Mouse (Mus musculus) liver, embryonic 14.5 days (tissue): ENCODE results near the gene Ndufs7. TPM values are rescaled to one million over a fixed set of nuclear protein-coding genes. Genes with fewer than 3 reads are reported as not detected.

Experiments
- ATAC-seq: fragments of 200-750 bp; cut with Nextera tagmentation; 2 replicates; pipeline ENCODE4 v1.8.0; 2017; ENCODE audit warnings: moderate number of reproducible peaks, mild to moderate bottlenecking, moderate library complexity; ENCODE audit not compliant: insufficient read depth
- DNase-seq, 3 experiments: peaks; one replicate each; pipeline ENCODE4 v3.0.0-alpha.2; 2012 to 2013; ENCODE audit warnings: low read depth in 3 of 3, low spot score in 3 of 3
- H3K27ac ChIP-seq: fragments of 300-500 bp; sonication (generic); 2 replicates; pipeline ENCODE4 v1.5.1; 2014; ENCODE audit warnings: moderate library complexity, mild to moderate bottlenecking, control low read depth, inconsistent platforms
- H3K27me3 ChIP-seq: fragments of 300-500 bp; sonication (generic); 2 replicates; pipeline ENCODE4 v1.6.1; 2014; ENCODE audit warnings: mild to moderate bottlenecking, low read length, moderate library complexity; ENCODE audit not compliant: control insufficient read depth, insufficient read depth
- H3K36me3 ChIP-seq: fragments of 300-500 bp; sonication (generic); replicated peaks from 2 replicates; pipeline ENCODE4 v1.6.1; 2014; ENCODE audit warnings: low read depth; ENCODE audit not compliant: control insufficient read depth, insufficient read depth
- H3K4me1 ChIP-seq, 2 experiments: fragments of 200-500 bp in 1 of 2; fragments of 300-500 bp in 1 of 2; sonication (generic) in 1 of 2; replicated peaks; 2 replicates each; pipeline ENCODE4 v1.6.1; 2012 to 2014; ENCODE audit warnings: antibody characterized with exemption in 1 of 2, inconsistent platforms in 1 of 2, low read length in 1 of 2; ENCODE audit not compliant: control insufficient read depth in 2 of 2, insufficient read depth in 2 of 2
- H3K4me2 ChIP-seq: fragments of 300-500 bp; sonication (generic); 2 replicates; pipeline ENCODE4 v1.6.1; 2014; ENCODE audit warnings: low read depth, mild to moderate bottlenecking, control low read depth, moderate library complexity
- H3K4me3 ChIP-seq, 2 experiments: fragments of 200-500 bp in 1 of 2; fragments of 300-500 bp in 1 of 2; sonication (generic) in 1 of 2; 2 replicates each; pipeline ENCODE4 v1.5.1; 2012 to 2014; ENCODE audit warnings: low read depth in 2 of 2, low read length in 2 of 2, mild to moderate bottlenecking in 2 of 2, control low read depth in 1 of 2, inconsistent platforms in 1 of 2, moderate library complexity in 1 of 2; ENCODE audit not compliant: insufficient read depth in 1 of 2
- H3K9ac ChIP-seq: fragments of 300-500 bp; sonication (generic); replicated peaks from 2 replicates; pipeline ENCODE4 v1.6.1; 2014; ENCODE audit warnings: mild to moderate bottlenecking, control low read depth, moderate library complexity
- H3K9me3 ChIP-seq: fragments of 300-500 bp; sonication (generic); 2 replicates; pipeline ENCODE4 v1.6.1; 2016; ENCODE audit warnings: low read length, mixed read lengths; ENCODE audit not compliant: control insufficient read depth
- CTCF ChIP-seq: IDR thresholded peaks from 2 replicates; pipeline ENCODE4 v1.5.1; 2016; ENCODE audit warnings: antibody characterized with exemption, low read depth, control low read depth
- EP300 ChIP-seq: IDR thresholded peaks from 2 replicates; pipeline ENCODE4 v1.6.1; 2016; ENCODE audit warnings: antibody characterized with exemption, low read depth
- WGBS: fragments of 180-500 bp; shearing (Covaris S2); extraction: QIAGEN DNeasy Blood & Tissue Kit; methylation state at CpG from one replicate; pipeline ENCODE4 v1.1.7; 2014; ENCODE audit not compliant: insufficient replicate concordance; 5-methylcytosine and 5-hydroxymethylcytosine counted together
- polyA plus RNA-seq, 2 experiments: library from polyadenylated mRNA; depleted of rRNA in 1 of 2; stranded (reverse) in 1 of 2; unstranded in 1 of 2; fragments of >200 nt; fragmentation: Nextera tagmentation in 1 of 2; extraction: Ambion mirVana in 1 of 2; gene quantifications; 2 replicates each; pipeline versions ENCODE4 v1.2.1 to v1.2.3; 2012 to 2014

Ndufs7 gene
- polyA plus RNA-seq, 2 experiments, result 189 to 272 TPM

- H3K4me2 ChIP-seq, result no peak overlapping the region
- H3K9me3 ChIP-seq, result no peaks in the 10 kb centered on the region
- no peak overlapping the region for H3K4me3 ChIP-seq
- peaks cover 26% of the 10 kb centered on the region for H3K36me3 ChIP-seq
- H3K4me1 ChIP-seq, result peaks cover 5 to 8% of the 10 kb centered on the region in 2 experiments; a peak in 3 of 4 replicates
- DNase-seq (no peak), ATAC-seq (no peak)
- H3K27me3 ChIP-seq, result no peaks in the 10 kb centered on the region
- 88% methylated on average over 26 of the region's 26 CpGs for WGBS
- H3K27ac ChIP-seq, result no peak overlapping the region
- no peak overlapping the region for H3K9ac ChIP-seq
- TF ChIP-seq CTCF (no peak), EP300 (no peak)
Measured at GRCm38 (mm10) chr10:80254331-80255297, 5.7 kb downstream of the Ndufs7 start.

DNA sequence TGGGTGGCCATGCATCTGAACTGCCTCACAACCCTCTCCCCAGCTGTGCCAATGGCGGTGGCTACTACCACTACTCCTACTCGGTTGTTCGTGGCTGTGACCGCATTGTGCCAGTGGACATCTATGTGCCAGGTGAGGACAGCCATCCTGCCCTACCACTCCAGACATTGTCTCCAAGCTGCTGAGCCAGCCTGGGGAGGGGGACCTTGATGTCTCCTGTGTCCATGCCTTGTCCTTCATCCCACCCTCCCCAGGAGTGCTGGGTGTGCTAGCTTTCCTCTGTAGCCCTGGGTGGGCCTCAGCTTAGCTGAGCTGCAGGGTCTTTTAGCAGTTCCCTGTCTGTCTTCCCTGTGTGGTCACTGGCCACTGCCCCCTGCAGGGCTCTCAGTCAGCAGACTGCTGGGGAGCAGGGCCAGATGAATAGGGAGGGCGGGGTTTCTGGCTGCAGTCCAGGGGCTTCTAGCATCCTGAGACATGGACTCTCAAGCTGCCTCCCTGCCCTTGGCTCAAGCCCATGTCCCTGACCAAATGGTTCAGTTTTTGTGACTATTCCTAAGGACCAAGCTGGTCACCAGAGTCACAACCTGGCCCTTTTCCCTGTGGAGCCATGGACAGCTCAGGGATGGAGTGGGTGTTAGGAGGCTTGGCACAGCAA is 7.1 kb downstream of the Ndufs7 start:
- no peak for DNase-seq
- TF ChIP-seq EP300, result no peak
- TF ChIP-seq CTCF, result 0 out of 2 replicates have a peak, but pooled peaks have one; percentile 12
- peaks cover 26% of the 10 kb centered on the region for H3K36me3 ChIP-seq

GRCm38 (mm10) chr10:80257936-80258335 is 9.0 kb downstream of the Ndufs7 start:
- no peak for ATAC-seq
- 60% methylated on average over 2 of the region's 2 CpGs for WGBS
- Histone ChIP-seq H3K27ac (no peak overlapping the region), H3K9ac (no peak overlapping the region), H3K4me1 (peaks cover 18% of the 10 kb centered on the region in 2 experiments), H3K36me3 (peaks cover 26% of the 10 kb centered on the region), H3K4me3 (no peak overlapping the region), H3K9me3 (no peaks in the 10 kb centered on the region), H3K4me2 (no peak overlapping the region), H3K27me3 (no peaks in the 10 kb centered on the region)
- no peak for DNase-seq
- no peak for TF ChIP-seq CTCF
- TF ChIP-seq EP300, result no peak

More for the DNA sequence above, 7.1 kb downstream of the Ndufs7 start:
- no peaks in the 10 kb centered on the region for H3K9me3 ChIP-seq
- no peak overlapping the region for H3K27ac ChIP-seq
- no peak for ATAC-seq
- no peak overlapping the region for H3K4me3 ChIP-seq
- peaks cover 8 to 9% of the 10 kb centered on the region in 2 experiments for H3K4me1 ChIP-seq
- WGBS, result 85% methylated on average over 5 of the region's 5 CpGs
- H3K9ac ChIP-seq, result no peak overlapping the region
- no peak overlapping the region for H3K4me2 ChIP-seq
- H3K27me3 ChIP-seq, result no peaks in the 10 kb centered on the region

DNA sequence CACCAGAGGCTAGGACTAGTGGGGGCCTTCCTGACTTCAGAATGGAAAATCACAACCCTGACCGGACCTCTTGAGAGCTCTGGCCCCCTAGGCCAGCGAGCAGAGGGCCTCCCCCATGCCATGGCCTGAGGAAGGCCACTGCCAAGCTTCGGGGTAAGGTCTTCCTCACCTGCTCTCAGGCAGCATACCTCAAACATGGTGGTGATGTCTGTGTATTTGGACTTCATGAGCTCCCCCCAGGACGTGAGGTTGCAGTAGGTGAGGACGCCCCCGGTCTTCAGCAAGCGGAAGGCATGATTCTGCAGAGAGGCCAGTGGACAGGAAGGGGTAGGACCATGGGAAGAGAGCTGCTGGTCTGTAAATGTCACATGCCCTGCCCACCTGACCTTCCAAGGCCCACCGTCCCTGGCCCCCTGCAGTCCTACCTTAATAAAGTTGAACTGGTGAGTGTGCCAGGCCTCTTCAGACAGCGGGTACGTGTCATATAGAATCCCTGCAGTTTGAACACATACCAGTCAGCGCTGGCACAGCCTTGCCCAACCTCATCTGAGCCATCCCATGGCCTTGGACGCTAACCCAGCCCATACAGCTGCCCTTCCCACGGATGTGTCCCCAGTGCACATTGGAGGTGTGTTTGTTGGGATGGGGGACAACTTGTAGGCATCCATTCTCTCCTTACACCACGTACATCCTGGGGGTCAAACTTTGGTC is 10.0 kb downstream of the Ndufs7 start:
- TF ChIP-seq CTCF, result no peak
- TF ChIP-seq EP300, result no peak
- Histone ChIP-seq H3K9me3 (no peaks in the 10 kb centered on the region), H3K27ac (no peak overlapping the region), H3K27me3 (no peaks in the 10 kb centered on the region), H3K4me2 (peak overlapping the region; percentile 79), H3K9ac (no peak overlapping the region), H3K4me3 (no peak overlapping the region), H3K4me1 (peaks cover 20% of the 10 kb centered on the region in 2 experiments), H3K36me3 (peaks cover 26% of the 10 kb centered on the region)
- ATAC-seq (no peak), DNase-seq (no peak)
- 82% methylated on average over 14 of the region's 14 CpGs for WGBS

GRCm38 (mm10) chr10:80259463-80259805 is 10.5 kb downstream of the Ndufs7 start:
- H3K27me3 ChIP-seq, result no peaks in the 10 kb centered on the region
- DNase-seq (no peak), ATAC-seq (no peak)
- H3K36me3 ChIP-seq, result peaks cover 23% of the 10 kb centered on the region
- peaks cover 24% of the 10 kb centered on the region in 2 experiments for H3K4me1 ChIP-seq
- no peak overlapping the region for H3K9ac ChIP-seq
- no peaks in the 10 kb centered on the region for H3K9me3 ChIP-seq
- peak overlapping the region; percentile 18 to 57; a peak in 2 of 4 replicates for H3K4me3 ChIP-seq
- TF ChIP-seq EP300, result no peak
- no peak for TF ChIP-seq CTCF
- H3K27ac ChIP-seq, result no peak overlapping the region
- 77% methylated on average over 6 of the region's 6 CpGs for WGBS
- peak overlapping the region; percentile 79 for H3K4me2 ChIP-seq
